Comparison of ENCODE assay signal across 8 mouse cellular contexts in genomic region chr12:79612334-79613060, GRCm38 (mm10).
DNase-seq lines count a peak whose midpoint lies in the region; ATAC-seq and TF ChIP-seq lines count a peak whose summit lies in the region.

No protein-coding gene starts in this region.

- no peak overlapping the region for H3K4me2 ChIP-seq in lung, postnatal 0 days (replicated peaks; ENCODE audit: low read depth, low read length)

- no peaks in the 10 kb centered on the region for H3K9me3 ChIP-seq in hindbrain, embryonic 10.5 days
- no peaks in the 10 kb centered on the region for H3K9me3 ChIP-seq in lung, postnatal 0 days (ENCODE audit: low read length)

- peaks cover 21% of the 10 kb centered on the region for H3K27me3 ChIP-seq in hindbrain, embryonic 10.5 days (ENCODE audit: insufficient read depth, poor library complexity, severe bottlenecking)
- no peaks in the 10 kb centered on the region for H3K27me3 ChIP-seq in lung, postnatal 0 days (replicated peaks; ENCODE audit: insufficient read depth, low read length)

- peak; percentile 95 for DNase-seq in MEL-GATA-1-ER (ENCODE audit: extremely low read depth, low read depth)
- peak; percentile 89 for DNase-seq in cerebellum, adult 8-10 months
- peak; percentile 89 for DNase-seq in forelimb bud, embryonic 11.5 days (ENCODE audit: low read depth, low spot score)
- DNase-seq in hindbrain, embryonic 10.5 days (ENCODE audit: low spot score), result peak; percentile 86
- peak; percentile 73 for DNase-seq in layer of hippocampus, adult 9-11 months
- DNase-seq in lung, postnatal 0 days (ENCODE audit: low spot score), result peak; percentile 96
- DNase-seq in ovary, postnatal 14 days (ENCODE audit: low spot score), result peak; percentile 81
- peak; percentile 80 for DNase-seq in thymus, postnatal 14 days

- TF ChIP-seq CTCF in lung, postnatal 0 days (IDR thresholded peaks at IDR 0.05), result peak; percentile 99

- no peak overlapping the region for H3K4me3 ChIP-seq in hindbrain, embryonic 10.5 days
- no peak overlapping the region for H3K4me3 ChIP-seq in lung, postnatal 0 days (ENCODE audit: low read depth, low read length)

- no peaks in the 10 kb centered on the region for H3K36me3 ChIP-seq in hindbrain, embryonic 10.5 days
- H3K36me3 ChIP-seq in lung, postnatal 0 days (ENCODE audit: insufficient read depth, low read length), result no peaks in the 10 kb centered on the region

- peak; percentile 84 for ATAC-seq in lung, postnatal 0 days

- H3K27ac ChIP-seq in hindbrain, embryonic 10.5 days, result peak overlapping the region; percentile 84
- peak overlapping the region; percentile 62 for H3K27ac ChIP-seq in lung, postnatal 0 days (ENCODE audit: low read length)

- H3K4me1 ChIP-seq in hindbrain, embryonic 10.5 days (replicated peaks), result peaks cover 53% of the 10 kb centered on the region
- peaks cover 23% of the 10 kb centered on the region; the same call in 1 of the 2 replicates for H3K4me1 ChIP-seq in lung, postnatal 0 days (ENCODE audit: insufficient read depth, low read depth, low read length)

- H3K9ac ChIP-seq in lung, postnatal 0 days (replicated peaks; ENCODE audit: low read depth), result no peak overlapping the region

- peak; percentile 78 for TF ChIP-seq EP300 in lung, postnatal 0 days (IDR thresholded peaks at IDR 0.05)

- 52% methylated on average over 14 of the region's 14 CpGs for WGBS in hindbrain, embryonic 10.5 days
- WGBS in lung, postnatal 0 days, result 35% methylated on average over 14 of the region's 14 CpGs
